Mouse (Mus musculus) heart, embryonic 10.5 days (tissue): Measurements from ENCODE around the gene Nkain2. TPM values are rescaled to one million over a fixed set of nuclear protein-coding genes. Genes with fewer than 3 reads are reported as not detected.
"Not testable (repeated sequence)": the region's sequence is repeated elsewhere in the genome, so short reads cannot be mapped to it uniquely, and the experiment has no call there.

ENCODE experiments used
- DNase-seq: peaks from one replicate; pipeline ENCODE4 v3.0.0-alpha.2; 2017; ENCODE audit warnings: low spot score
- H3K27ac ChIP-seq: fragments of 300-500 bp; sonication (generic); 2 replicates; pipeline ENCODE4 v1.5.1; 2016; ENCODE audit warnings: mild to moderate bottlenecking
- H3K27me3 ChIP-seq: fragments of 300-500 bp; sonication (generic); 2 replicates; pipeline ENCODE4 v1.6.1; 2016; ENCODE audit warnings: mild to moderate bottlenecking; ENCODE audit not compliant: poor library complexity, insufficient read depth, severe bottlenecking
- H3K36me3 ChIP-seq: fragments of 300-500 bp; sonication (generic); 2 replicates; pipeline ENCODE4 v1.6.1; 2016; ENCODE audit warnings: mild to moderate bottlenecking, moderate library complexity
- H3K4me1 ChIP-seq: fragments of 300-500 bp; sonication (generic); 2 replicates; pipeline ENCODE4 v1.6.1; 2016; ENCODE audit warnings: mild to moderate bottlenecking
- H3K4me3 ChIP-seq: fragments of 300-500 bp; sonication (generic); 2 replicates; pipeline ENCODE4 v1.5.1; 2016; ENCODE audit warnings: mild to moderate bottlenecking, moderate library complexity
- H3K9me3 ChIP-seq: fragments of 300-500 bp; sonication (generic); 2 replicates; pipeline ENCODE4 v1.6.1; 2016; ENCODE audit warnings: mild to moderate bottlenecking, moderate library complexity
- WGBS: fragments of 180-500 bp; shearing (Covaris S2); methylation state at CpG from one replicate; pipeline ENCODE4 v1.1.7; 2016; 5-methylcytosine and 5-hydroxymethylcytosine counted together
- polyA plus RNA-seq: library from polyadenylated mRNA; unstranded; fragments of >200 nt; fragmentation: Nextera tagmentation; extraction: Ambion mirVana; gene quantifications from 2 replicates; pipeline ENCODE4 v1.2.1, GENCODE M21; 2016

Nkain2 gene
- polyA plus RNA-seq, 1 experiment from 2014 or later = 0.46 TPM

DNA sequence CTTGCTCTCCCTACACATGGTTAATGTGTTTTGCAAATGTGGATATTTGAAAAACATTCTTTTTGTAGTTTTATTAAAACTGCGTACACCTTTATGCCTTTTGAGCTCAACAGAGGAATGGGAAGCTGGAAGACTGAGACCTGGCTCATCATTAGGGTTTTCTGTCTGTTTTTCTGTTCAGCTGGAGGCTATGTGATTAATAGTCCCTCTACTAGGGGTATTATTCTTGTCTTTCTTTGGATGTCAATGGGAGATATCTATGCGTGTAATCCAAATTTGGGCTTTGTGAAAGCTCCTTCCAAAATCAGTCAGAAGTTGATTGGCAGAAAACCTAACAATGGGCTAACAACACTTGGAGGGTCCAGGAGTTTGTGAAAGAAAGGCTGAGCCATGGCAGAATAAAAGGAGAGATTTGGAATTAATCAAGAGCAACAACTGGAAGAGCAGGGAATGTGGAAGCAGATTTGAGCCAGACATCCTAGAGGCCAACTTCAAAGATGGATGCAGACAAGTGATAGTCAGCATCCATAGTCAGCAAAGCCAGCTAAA is 943.0 kb downstream of the Nkain2 start:
- no peaks in the 10 kb centered on the region for H3K9me3 ChIP-seq
- H3K27ac ChIP-seq = no peak overlapping the region
- H3K4me3 ChIP-seq = no peak overlapping the region
- DNase-seq = no peak
- WGBS = 87% methylated on average over 2 of the region's 2 CpGs
- H3K36me3 ChIP-seq = no peaks in the 10 kb centered on the region
- H3K27me3 ChIP-seq = no peaks in the 10 kb centered on the region
- no peaks in the 10 kb centered on the region for H3K4me1 ChIP-seq

DNA sequence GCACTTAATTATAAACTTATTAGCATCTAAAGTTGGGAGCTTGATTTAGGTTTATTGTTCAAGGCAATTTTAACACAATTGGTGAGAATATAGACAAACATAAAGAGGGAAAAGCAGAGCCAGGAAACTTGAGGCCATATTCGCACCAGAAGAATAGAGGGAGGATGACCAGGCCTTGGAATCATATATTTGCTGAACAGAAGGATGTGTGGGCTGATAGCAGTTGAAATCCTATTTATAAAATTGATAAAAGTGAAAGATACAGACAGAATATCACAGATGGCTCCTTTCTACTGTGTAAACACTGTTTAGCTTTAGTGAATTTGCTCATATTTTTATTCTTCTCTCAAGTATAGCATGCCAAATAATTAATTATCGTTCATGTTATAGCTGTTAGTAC is 958.3 kb downstream of the Nkain2 start:
- Histone ChIP-seq H3K27me3 (no peaks in the 10 kb centered on the region), H3K36me3 (no peaks in the 10 kb centered on the region), H3K4me3 (no peak overlapping the region), H3K9me3 (no peaks in the 10 kb centered on the region), H3K4me1 (no peaks in the 10 kb centered on the region), H3K27ac (no peak overlapping the region)
- DNase-seq = no peak
- WGBS = 84% methylated on average over 2 of the region's 2 CpGs

DNA sequence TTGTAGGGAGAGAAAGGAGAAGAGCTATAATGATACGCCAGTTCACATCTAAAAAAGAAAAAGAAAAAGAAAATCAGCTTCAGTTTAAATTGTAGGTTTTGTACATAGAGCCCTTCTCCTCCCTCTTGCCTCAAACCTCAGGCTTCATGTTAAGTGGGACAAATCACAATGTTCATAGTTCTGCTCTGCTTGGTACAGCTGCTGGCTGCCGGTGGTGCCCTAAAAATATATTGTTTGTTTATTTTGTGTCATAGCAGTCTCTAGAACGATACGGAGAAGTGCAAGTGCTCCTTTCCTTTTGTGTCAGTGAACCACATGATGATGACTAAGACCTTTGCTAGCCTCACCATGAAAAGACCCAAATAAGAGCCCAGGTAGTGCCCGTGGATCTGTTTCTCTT is 962.6 kb downstream of the Nkain2 start:
- Histone ChIP-seq H3K4me3 (no peak overlapping the region), H3K4me1 (no peaks in the 10 kb centered on the region), H3K27me3 (no peaks in the 10 kb centered on the region), H3K36me3 (no peaks in the 10 kb centered on the region), H3K9me3 (no peaks in the 10 kb centered on the region), H3K27ac (no peak overlapping the region)
- no peak for DNase-seq
- 75% methylated on average over 5 of the region's 5 CpGs for WGBS

DNA sequence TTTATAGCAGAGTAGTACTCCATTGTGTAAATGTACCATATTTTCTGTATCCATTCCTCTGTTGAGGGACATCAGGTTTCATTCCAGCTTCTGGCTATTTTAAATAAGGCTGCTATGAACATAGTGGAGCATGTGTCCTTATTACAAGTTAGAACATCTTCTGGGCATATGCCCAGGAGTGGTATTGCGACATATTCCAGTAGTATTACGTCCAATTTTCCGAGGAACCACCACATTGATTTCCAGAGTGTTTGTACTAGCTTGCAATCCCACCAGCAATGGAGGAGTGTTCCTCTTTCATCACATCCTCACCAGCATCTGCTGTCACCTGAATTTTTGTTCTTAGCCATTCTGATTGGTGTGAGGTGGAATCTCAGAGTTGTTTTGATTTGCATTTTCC is 969.4 kb downstream of the Nkain2 start:
- H3K27me3 ChIP-seq, H3K4me1 ChIP-seq, DNase-seq, H3K27ac ChIP-seq, H3K4me3 ChIP-seq, H3K9me3 ChIP-seq, H3K36me3 ChIP-seq: not testable (repeated sequence)
- WGBS = 86% methylated on average over 3 of the region's 3 CpGs

DNA sequence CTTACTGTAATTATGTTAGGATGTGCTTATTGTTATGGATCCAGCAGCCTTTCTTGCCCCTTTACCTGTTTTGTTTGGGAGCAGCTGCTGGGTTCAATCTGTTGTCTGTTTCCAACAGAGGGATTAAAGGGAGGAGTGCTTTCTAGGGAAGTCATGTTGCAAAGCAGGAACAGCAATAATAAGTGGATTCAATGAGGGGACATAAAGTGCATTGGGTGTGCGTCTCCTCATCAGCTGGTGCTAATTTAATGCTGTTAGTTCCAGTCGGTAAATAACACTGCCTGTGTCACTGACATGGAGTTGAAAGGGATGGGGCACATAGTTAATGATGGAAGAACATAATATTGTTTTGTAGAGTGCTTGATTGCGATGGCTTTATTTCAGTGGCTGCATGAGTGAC is 982.8 kb downstream of the Nkain2 start:
- 71% methylated on average over 3 of the region's 3 CpGs for WGBS
- no peak overlapping the region for H3K27ac ChIP-seq
- DNase-seq = no peak
- no peaks in the 10 kb centered on the region for H3K4me1 ChIP-seq
- no peaks in the 10 kb centered on the region for H3K9me3 ChIP-seq
- H3K36me3 ChIP-seq = no peaks in the 10 kb centered on the region
- H3K27me3 ChIP-seq = no peaks in the 10 kb centered on the region
- no peak overlapping the region for H3K4me3 ChIP-seq

DNA sequence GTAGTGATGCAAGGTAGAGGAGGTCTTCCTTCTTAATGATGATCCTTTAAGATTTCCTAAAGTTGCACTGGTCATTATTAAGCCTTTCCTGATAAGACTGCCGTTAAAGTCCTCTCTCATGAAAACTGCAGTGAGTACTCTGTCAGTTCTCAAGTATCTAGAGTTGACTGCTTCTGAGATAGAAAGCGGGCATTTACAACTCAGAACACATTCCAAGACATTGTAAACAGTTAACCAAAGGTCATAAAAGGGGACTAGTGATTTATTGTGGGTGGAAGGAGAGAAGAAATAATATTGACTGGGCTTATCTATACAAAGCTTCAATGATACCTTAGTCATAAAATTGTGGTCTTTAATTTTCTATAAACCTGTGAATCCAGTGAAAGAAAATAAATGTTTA is 990.8 kb downstream of the Nkain2 start:
- no peak for DNase-seq
- Histone ChIP-seq H3K9me3 (no peaks in the 10 kb centered on the region), H3K4me3 (no peak overlapping the region), H3K27ac (no peak overlapping the region), H3K36me3 (no peaks in the 10 kb centered on the region), H3K4me1 (no peaks in the 10 kb centered on the region), H3K27me3 (no peaks in the 10 kb centered on the region)
- WGBS = 41% methylated on average over 2 of the region's 2 CpGs

DNA sequence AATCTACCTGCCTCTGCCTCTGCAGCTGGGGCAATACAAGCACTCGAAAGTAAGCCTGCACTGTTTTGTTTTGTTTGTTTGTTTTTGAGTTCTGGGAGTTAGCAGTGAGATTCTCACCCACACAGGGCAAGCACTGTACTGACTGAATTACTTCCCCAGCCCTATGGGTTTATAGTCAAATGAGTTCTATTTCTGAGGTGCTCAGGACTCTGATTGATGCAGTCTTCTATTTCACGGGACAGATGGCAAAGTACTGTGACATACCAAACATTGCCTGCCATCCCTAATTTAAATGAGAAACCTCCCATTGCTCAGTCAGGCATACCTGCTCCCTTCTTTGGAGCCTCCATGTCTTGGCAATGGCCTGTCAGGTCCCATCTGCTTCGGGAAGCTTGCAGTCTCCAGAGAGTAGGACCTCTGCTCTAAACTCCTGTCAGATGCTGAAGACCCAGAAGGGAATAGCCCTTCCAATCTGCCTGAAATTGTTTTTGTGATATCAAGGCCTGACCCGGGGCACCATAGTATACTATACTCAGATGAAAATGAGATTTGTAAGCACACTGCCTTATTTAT is 1016.9 kb downstream of the Nkain2 start:
- H3K27me3 ChIP-seq = no peaks in the 10 kb centered on the region
- H3K36me3 ChIP-seq = no peaks in the 10 kb centered on the region
- no peak for DNase-seq
- H3K9me3 ChIP-seq = no peaks in the 10 kb centered on the region
- 62% methylated on average over 4 of the region's 4 CpGs for WGBS
- no peaks in the 10 kb centered on the region for H3K4me1 ChIP-seq
- no peak overlapping the region for H3K27ac ChIP-seq
- no peak overlapping the region for H3K4me3 ChIP-seq

DNA sequence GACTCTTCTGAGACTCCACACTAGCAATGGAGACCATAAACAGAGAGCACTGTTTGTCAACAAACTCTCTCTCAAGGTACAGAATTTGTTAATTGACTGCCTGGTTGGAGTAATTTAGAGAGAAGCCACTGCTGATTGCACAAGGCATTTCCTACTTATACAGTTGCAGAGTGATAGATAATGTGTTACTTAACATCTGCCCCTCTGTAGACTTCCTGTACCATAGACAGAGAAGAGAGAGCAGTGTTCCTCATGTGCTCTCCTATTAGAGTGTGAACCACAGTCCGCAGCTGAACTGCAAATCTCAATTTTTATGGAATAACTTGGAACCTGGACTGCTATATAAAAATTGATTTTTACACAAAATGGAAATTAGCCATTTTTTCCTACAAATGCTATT is 1022.0 kb downstream of the Nkain2 start:
- H3K36me3 ChIP-seq = no peaks in the 10 kb centered on the region
- 85% methylated on average over 1 of the region's 1 CpGs for WGBS
- no peak overlapping the region for H3K4me3 ChIP-seq
- H3K27me3 ChIP-seq = no peaks in the 10 kb centered on the region
- H3K4me1 ChIP-seq = no peaks in the 10 kb centered on the region
- H3K9me3 ChIP-seq = no peaks in the 10 kb centered on the region
- no peak overlapping the region for H3K27ac ChIP-seq
- no peak for DNase-seq

DNA sequence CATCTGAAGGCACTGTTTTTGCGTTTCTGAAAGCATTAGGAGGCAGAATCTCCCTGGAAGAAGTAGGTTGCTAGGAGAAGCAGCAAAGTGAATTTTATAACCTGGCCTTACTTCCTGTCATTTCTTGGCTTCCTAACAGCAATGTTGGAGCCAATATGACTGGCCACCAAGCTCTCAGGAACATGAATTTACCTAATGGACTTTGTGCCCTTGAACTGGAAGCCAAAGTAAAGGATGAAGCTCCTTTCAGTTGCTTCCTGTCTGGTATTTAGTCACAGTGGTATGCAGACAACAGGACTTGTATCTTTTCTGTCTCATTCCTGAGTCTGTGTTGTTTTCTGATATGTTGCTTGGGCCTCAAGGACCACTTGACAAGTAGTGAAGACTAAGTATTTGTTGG is 1063.2 kb downstream of the Nkain2 start:
- no peaks in the 10 kb centered on the region for H3K27me3 ChIP-seq
- H3K27ac ChIP-seq = no peak overlapping the region
- 67% methylated on average over 1 of the region's 1 CpGs for WGBS

DNA sequence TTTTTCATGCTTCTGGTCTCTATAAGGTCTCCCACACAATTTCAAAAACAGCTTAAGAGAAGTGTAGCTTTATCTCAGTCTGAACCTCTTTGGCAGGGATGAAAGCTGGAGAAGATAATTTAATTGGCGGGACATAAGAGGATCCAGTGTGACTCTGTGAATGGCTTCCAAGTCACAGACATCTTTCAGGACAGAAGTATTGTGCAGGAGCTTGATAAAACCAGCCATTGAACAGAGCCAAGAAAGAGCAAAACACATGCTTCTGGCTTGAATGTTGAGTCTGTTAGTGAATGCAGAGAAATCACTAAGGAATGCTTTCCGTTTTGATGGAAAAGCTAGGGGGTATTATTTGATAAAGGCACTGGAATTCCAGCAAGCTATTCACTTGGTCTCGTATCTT is 1077.7 kb downstream of the Nkain2 start:
- DNase-seq = no peak

More for the DNA sequence above, 1063.2 kb downstream of the Nkain2 start:
- DNase-seq = no peak
- H3K4me3 ChIP-seq = no peak overlapping the region
- H3K4me1 ChIP-seq = no peaks in the 10 kb centered on the region
- H3K9me3 ChIP-seq = no peaks in the 10 kb centered on the region
- no peaks in the 10 kb centered on the region for H3K36me3 ChIP-seq

DNA sequence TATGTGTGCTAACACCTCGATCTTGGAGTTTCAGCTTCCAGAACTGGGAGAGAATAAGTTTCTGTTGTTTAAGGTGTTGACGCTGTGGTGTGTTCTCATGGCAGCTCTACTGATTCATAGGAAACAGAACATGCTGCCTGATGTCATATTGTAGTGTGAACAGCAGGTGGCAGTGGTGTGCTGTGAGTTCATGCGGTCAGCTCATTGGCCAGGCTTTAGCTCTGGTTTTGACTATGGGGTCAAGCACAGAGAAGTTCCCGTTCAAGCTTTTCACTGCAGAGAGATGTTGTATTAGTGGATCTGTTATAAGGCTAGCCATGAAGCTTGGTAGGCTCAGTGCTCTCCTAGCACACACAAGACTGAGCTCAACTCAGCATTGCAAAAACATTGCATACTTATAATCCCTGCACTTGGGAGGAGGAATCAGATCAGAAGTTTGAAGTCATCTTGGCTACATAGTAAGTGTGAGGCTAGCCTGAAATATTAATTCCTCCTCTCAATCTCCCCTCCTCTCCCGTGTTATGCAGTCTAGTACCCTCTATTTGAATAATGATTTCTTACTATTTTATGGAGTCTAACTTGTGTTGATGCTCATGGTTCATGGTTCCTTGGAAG is 1147.7 kb downstream of the Nkain2 start:
- peak; percentile 78 for DNase-seq
- Histone ChIP-seq H3K36me3 (no peaks in the 10 kb centered on the region), H3K9me3 (no peaks in the 10 kb centered on the region), H3K27me3 (no peaks in the 10 kb centered on the region), H3K4me3 (no peak overlapping the region), H3K4me1 (no peaks in the 10 kb centered on the region), H3K27ac (no peak overlapping the region)
- WGBS = 27% methylated on average over 5 of the region's 5 CpGs

More for the DNA sequence above, 1077.7 kb downstream of the Nkain2 start:
- Histone ChIP-seq H3K4me1 (no peaks in the 10 kb centered on the region), H3K4me3 (no peak overlapping the region), H3K27ac (no peak overlapping the region), H3K36me3 (no peaks in the 10 kb centered on the region), H3K27me3 (no peaks in the 10 kb centered on the region), H3K9me3 (no peaks in the 10 kb centered on the region)
- WGBS = 54% methylated on average over 3 of the region's 3 CpGs

DNA sequence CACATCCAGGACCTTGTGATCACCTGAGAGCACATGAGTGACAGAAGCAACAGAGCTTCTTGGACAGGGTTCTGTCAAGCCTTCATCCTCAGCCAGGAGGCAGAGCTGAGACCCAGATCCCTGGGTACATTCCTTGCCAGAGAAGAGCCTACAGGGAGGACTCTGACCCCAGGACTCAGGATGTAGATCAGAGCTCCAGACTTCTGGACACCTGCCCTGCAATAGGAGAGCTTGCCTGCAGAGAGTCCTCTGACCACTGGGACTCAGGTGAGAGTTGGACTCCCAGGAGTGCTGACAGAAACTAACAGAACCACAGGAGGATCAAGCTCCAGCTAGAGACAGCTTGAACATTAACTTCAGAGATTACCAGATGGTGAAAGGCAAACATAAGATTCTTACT is 1162.2 kb downstream of the Nkain2 start:
- H3K4me3 ChIP-seq = no peak overlapping the region
- no peaks in the 10 kb centered on the region for H3K27me3 ChIP-seq
- no peaks in the 10 kb centered on the region for H3K9me3 ChIP-seq
- no peak for DNase-seq
- H3K4me1 ChIP-seq = no peaks in the 10 kb centered on the region
- no peaks in the 10 kb centered on the region for H3K36me3 ChIP-seq
- no peak overlapping the region for H3K27ac ChIP-seq

DNA sequence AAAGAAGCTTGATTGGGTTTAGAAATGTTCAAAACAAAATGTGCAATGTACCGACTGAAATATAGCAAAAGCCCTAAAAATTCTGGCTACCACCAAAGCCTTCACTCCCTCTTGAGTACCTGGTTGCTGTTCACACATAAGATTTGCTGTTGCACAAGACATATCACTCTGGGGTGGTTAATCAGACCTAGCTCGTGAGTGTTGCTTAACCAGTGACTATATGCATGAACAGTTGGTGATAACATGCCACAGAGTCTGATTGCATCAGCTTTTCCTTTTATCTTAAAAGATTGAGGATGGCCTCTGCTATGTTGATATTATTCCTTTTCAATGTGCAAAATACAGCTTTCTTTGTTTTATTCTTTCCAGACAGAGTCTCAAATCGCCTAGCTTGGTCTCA is 1243.0 kb downstream of the Nkain2 start:
- 73% methylated on average over 3 of the region's 3 CpGs for WGBS

DNA sequence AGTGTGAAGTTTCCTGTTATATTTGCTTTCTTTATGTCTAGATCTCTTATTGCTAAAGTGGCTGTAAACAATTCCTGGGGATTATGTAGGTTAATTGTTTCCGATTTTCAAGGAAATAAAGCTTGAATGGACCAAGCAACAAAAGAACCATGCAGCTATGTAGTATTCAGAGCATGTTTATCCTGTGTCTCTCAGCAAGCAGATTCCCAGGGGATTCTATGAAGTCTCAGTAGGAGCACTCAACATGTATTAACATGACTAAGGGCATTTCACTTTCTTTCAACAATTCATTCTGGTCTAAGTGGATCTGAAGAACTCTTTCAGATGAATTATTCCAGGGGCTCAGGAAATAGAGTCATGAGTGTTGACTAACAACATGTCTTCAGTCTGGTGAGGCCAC is 1244.2 kb downstream of the Nkain2 start:
- no peaks in the 10 kb centered on the region for H3K36me3 ChIP-seq

More for the DNA sequence above, 1243.0 kb downstream of the Nkain2 start:
- DNase-seq = no peak
- Histone ChIP-seq H3K4me1 (no peaks in the 10 kb centered on the region), H3K27ac (no peak overlapping the region), H3K4me3 (no peak overlapping the region), H3K36me3 (no peaks in the 10 kb centered on the region), H3K27me3 (no peaks in the 10 kb centered on the region), H3K9me3 (no peaks in the 10 kb centered on the region)

More for the DNA sequence above, 1244.2 kb downstream of the Nkain2 start:
- H3K27me3 ChIP-seq = no peaks in the 10 kb centered on the region
- DNase-seq = no peak
- H3K4me1 ChIP-seq = no peaks in the 10 kb centered on the region
- no peaks in the 10 kb centered on the region for H3K9me3 ChIP-seq
- H3K27ac ChIP-seq = no peak overlapping the region
- WGBS = 57% methylated on average over 1 of the region's 1 CpGs
- H3K4me3 ChIP-seq = no peak overlapping the region
